Mouse (Mus musculus) embryo, embryonic 10.5 days (tissue): Measurements from ENCODE around the gene Samsn1.

Experiments used
- DNase-seq: peaks from one replicate; pipeline ENCODE4 v3.0.0-alpha.2; 2015; ENCODE audit warnings: low spot score

Gene Samsn1

DNA sequence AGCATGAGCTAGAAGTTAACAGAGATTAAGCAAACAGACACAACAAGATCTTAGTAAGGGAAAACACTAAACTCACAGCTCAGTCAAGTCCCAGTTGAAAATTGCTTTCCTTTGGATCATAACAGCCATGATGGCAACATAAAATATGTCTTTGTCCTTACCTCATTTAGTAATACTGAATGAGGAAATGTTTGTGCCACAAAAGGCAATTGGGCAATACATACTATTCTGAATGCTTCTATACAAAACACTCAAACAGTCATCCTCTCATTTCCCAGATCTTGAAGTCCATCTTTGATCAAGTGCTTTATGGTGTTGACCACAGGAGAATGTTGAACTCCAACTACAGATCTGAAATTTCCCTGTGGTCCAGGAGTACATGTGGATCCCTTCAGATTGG lies 88.7 kb downstream of the Samsn1 start:
- DNase-seq: no peak

DNA sequence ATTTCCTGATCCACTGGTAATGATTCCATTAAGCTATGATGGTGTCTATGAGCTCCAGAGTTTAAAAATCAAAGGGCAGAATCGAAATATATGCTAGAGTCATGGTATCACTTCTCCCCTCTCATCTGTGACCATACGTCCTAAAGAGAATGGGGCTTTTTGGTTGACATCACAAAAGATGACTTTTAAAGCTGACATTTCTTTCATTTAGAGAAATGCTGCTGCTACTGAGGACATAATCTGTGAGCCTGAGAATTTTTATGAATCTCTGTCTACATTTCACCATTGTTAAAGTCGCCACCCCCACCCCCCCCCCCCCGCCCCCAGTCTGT lies 91.9 kb downstream of the Samsn1 start:
- DNase-seq: no peak

DNA sequence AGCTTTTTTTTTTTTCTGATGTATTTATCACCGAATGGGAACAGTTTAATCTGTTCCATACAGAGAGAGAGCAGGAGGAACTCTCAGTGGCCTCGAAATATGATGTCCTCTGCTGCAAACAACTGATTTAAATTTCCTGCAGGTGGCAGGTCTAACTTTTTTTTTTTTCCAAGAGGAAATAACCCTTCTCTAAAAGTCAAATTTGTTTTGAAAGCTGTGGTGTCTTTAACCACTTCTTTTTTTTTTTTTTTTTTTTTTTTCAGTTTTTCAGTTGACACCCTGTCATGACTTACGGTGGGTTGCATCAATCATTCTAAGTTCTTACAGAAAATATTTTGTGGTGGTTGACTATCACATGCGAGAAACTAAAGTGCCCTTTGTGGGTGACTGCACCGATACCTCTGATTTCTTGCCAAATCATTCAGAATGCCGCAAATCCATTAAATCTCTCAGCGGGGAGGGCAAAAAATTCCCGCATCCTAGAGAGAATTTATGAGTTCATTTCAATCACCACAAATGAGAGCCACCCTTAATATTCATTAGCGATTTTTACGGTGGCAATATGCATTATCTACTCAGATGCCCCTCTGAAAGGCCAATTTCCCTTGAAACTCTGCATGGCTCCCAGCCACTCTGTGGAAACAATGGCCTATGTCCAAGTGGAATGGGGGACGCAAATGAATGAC lies 92.4 kb downstream of the Samsn1 start:
- no peak for DNase-seq

DNA sequence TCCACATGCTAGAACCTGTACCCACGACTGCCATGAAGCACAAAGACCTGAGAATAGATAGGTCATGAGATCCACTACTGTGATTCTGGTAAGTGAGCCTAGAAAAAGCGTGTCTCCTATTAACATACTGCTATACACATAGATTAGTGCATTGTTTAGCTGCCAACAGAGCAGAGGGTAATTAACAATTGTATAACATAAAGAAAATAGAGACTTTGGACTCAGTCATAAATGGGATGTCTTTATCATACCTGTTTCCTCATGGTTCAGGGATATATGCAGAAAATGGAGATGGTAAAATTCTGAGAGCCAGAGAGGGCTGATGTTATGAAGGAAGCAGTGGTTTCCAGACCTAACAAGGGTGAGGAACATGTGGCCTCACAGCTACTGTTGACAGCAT lies 95.6 kb downstream of the Samsn1 start:
- DNase-seq: no peak

DNA sequence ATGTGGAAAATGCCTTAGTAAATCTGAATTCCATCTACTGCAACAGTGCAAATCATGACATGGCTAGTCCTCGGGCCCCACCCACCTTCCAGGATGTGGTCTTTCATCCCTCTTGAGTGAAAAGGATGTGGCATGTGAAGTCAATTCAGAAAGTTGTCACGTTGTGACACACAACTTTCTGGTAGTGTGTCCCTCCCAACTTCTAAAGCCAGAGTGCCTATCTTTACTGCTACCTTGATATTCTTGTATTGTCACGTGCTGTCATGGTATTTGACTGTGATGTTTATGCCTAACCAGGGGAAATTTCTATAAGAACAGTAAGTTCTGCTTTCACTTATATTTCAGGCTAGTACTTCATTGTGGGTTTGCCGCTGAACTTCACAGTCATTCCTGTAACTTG lies 101.2 kb downstream of the Samsn1 start:
- DNase-seq: no peak

DNA sequence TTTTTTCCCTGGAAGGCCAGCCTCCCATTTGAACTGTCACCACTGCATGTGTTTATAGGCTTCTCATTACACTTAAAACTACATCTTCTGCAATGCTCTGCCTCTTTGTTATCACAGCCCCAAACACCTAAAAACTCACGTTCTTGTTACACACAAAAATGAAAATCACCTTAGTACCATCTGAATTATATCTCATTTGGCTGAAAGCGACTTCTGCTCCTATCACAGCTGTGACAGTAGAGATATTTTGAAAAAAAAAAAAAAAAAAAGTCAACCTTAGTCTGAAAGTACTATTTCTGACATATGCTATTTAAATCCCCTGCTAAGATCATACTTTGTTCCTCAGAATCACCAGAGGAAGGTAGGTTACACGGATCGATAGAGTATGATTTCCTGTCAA lies 102.8 kb downstream of the Samsn1 start:
- no peak for DNase-seq

DNA sequence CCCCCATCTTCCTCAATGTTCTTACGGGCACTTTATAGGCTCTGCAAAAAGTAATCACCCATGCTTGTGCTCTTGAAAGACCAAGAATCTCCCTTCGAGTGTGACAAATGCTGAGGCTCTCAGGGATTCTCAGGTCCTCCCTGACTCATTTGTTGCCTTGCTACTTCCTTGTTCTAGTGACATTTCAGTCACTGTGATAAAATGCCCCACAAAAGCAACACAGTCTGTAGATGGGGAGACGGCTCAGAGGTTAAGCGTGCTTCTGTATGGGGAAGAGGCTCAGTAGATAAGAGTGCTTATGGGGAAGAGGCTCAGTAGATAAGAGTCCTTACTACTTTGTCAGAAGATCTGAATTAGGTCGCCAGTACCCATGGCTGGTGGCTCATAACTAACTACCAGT lies 104.4 kb downstream of the Samsn1 start:
- DNase-seq: no peak

DNA sequence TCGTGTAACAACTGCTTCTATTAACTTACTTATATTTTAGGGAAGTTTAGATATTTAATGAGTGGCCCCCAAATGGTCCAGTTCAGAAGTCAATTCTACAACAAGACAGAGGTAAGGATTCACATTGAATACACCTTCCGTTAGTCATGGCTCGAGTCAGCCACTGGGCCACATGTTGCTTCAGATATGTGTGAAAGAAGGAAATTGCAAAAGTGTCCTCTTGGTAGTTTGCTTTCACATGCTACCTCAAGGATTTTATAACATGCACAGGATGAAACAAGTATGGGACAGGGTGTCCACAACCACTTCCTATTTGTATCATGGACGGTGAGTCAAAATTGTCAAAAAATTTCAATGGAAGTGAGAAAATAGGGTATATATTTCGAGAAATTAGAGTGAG lies 110.0 kb downstream of the Samsn1 start:
- DNase-seq: no peak

DNA sequence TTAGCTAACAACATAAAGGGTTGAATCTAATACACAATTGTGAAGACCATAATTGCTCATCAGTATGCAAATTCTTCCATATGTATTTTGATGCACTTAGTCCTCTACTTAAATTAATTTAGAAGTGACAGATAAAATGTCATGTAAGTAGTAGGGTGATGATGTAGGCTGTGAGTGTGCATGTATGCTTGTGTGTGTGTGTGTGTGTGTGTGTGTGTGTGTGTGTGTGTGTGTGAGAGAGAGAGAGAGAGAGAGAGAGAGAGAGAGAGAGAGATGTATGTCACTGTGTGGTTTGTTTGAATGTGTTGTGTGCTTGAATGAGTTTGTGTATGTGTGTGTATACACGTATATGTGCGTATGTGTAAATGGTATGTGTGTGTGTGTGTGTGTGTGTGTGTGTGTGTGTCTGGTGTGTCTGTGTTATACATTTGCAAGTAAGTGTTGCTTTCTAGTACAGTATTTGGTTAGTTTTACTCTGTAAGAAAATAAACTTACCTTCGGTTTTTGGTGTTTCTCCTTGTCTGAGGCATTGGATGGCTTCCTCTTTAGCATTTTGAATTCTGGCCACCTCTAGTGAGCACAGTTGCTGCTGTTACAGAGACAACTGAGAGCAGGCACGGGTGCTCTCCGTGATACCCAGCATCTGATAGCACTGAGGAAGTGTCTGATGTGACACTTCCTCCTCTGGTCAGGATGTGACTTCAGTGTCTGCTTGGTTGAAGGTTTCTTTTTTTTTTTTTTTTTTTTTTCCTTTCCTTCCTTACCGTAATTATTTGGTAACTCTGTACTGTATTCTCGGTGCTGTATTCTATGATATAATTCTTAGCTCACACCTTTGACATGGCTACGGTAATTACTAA lies 113.2 kb downstream of the Samsn1 start:
- DNase-seq: no peak

DNA sequence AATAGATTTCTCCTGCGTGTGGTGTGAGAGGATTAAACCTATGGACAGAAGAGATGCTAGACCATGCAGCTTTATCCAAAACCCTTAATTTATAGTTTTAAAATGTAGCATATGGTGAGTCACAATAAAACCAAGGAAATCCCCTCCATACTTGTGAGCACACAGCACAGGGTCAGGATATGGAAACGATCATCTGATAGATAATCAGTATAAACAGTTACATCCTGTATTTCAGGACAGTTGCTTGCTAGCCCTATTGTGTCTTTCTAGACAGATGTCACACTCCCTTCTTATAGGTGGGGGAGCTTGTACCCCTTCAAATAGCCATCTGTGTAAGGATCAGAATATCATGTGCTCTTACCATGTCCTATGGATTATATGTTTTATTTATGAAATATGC lies 115.3 kb downstream of the Samsn1 start:
- DNase-seq: no peak

DNA sequence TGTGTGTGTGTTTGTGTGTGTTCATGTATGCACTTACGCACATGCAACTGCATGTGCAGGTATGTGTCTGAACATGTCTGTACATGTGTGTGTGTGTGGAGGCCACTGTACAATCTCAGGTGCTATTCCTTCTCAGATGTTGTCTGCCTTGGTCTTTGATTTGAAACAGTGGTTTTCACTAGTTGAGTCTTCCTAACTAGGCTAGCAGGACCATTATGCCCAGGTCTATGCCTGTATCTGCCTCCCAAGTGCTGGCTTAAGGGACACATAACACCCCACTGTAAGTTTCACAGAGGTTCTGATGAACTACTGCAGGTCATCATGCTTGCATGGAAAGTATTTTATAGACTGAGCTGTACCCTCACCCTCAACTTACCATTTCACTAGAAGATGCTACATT lies 115.8 kb downstream of the Samsn1 start:
- DNase-seq: no peak

DNA sequence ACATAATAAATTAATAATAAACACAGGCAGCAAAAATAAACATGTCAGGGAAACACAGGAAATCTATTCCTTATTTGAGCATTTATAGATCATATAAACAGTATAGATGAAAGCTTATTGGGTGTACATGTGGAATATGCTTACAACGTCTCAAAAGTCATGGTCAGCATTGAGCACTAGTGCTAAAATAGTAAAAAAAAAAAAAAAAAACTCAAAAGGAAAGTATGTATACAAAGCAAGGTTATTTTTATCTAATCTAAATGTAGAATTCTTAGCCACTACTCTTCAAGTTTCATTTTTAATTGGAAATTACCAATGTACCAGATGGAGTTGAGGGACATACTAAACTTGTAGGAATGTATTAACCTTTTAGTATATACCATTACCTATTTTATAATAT lies 116.8 kb downstream of the Samsn1 start:
- no peak for DNase-seq

DNA sequence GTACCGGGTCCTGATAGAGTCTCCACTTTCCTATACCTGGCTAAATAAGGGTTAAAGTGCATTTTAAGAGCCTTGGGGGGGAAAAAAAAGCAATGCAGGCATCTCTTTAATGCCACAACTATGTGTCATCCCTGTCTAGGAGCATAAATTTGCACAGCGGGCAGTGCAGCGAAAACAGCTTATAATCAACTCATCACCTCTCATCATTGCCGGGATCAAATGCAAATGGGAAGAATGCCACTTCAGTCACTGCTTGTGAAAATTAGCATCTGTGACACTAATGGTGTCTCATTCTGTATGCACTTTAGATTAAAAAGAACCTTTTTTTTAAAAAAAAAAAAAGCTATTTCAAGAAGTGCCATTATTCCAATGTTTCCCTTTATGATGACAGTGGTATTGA lies 118.0 kb downstream of the Samsn1 start:
- no peak for DNase-seq

DNA sequence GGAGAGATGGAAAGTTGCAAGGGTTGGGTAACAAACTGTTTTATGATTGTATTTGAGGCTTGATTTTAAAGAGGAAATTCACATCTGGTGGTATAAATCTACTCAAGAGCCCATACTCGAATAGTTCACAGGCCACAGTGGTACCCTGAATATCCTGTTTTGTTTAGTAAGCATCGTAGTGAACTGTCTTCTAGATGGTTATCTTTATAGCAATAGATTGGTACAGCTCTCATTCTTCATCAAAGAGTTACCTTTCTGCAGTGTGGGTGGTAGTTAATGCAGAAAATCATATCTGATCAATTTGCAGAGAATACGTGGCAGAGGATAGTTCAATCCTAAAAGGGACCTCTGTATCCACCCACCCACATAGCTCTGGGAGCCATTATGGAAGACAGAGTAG lies 119.1 kb downstream of the Samsn1 start:
- DNase-seq: no peak

DNA sequence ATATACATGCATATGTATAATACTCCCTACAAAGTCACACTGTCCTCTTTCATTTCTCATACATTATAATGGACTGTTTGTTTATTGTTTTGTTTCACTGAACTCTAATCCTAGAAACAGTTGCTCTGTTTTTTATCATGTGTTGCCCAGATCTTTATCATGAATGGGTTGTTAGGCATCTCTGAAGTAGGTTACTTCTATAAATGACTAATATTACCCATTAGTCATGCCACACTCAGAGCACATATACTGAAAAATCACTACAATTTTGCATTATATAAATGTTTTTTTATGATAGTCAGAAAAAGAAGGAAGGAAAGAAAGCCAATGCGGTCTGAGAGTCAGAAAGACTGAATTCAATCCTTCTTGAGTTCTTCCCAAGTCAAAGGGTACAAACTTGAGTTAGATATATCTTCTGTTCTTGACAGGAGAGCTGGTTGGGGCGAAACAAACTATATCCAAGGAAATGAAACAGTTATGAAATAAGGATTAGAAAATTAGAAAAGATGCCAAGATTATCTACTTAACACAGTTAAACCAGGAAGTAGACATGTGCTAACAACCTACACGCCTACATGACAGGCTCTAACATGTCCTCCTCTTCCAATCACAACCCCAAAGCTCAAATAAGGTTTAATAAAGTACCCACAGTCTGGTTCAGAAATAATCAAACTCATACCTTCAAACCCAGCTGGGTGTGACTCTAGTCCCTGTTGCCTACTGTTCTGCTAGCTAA lies 122.0 kb downstream of the Samsn1 start:
- no peak for DNase-seq

DNA sequence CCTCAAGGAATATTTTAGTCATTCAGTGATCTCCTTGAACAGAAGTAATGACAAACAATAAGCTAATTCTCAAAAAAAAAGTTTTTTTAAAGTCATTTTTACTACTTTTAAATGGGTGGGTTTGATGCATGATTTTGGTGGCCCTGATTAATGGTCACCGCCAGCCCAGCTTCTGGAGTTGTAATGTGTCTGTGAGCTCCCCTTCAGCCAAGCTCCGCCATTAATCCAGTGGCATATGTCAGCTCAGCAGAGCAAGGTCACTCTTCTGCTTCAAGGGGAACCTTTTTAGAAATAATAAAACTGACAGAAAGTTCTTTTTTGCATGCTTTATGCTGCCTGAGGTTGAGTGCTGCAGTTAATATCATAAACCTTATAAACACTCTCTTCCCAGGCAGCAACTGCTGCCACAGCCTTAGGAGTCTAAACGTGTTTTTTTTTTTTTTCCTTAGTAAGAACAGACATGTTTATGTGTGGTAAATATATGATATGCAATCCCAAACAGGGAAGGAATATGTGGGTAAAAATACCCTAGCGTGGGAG lies 124.2 kb downstream of the Samsn1 start:
- no peak for DNase-seq

DNA sequence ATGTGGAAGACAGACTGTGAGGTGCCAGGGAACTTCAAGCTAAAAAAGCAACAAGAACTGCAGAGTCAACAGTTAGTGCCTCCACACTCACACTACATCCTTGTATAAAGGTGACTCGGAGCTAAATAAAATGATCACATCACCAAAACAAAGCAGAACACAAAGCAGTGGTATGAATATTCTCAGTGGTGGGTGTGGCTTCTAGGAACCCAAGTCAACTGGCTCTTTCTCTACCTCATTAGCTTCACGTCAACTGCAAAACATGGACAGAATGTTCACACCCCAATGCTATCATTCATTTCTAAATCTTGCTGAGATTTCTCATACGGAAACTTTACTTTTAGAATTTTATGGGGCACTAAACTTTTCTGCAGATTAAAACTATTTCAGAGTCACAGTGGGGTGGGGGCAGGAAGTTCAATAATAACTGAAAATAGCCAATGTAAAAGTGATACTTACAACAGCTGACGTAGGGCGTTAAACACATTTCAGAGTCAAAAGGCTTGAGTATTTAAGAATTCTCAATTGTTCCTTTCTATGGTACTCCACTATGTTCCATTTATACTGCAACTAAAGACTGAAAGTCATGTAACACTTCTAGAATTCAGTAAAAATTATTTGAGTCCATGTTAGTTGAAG lies 127.7 kb downstream of the Samsn1 start:
- no peak for DNase-seq

DNA sequence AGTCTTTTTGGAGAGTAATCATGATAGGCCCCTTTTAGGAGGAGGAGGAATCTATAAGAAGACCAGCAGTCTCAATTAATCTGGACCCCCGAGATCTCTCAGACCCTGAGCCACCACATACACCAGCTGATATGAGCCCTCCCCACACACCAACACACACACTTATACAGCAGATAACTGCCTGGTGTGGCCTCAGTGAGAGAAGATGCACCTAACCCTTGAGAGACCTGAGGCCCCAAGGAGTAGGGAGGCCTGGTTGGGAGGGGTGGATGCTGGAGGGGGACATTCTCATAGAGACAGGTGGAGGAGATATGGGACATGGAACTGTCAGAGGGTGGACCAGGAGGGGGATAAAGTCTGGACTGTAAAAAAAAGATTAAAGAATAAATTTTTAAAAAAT lies 128.6 kb downstream of the Samsn1 start:
- no peak for DNase-seq

DNA sequence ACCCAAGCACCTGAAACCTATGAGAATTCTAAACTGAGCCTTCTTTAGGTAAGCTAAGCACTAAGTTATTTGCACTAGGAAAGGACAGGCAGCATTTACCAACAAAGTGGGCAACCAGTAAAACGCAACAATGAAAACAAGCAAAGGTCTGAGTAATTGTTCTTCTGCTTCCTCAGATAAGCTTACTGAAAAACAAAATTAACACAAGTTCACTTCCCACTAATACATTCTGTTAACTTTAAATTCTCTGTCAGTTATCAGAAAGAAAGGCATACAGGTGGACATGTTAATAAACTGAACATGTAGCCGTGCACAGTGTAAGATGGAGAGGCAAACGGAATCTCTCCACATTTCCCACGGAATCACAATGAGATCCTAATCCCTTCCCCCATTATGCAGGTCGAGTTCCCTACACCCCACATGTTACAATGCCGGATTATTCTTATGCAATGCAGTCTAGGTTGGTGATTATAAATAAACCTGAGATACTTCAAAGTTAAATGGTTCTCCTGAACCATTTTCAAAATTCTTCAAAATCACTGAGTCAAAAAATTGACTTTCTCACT lies 132.9 kb downstream of the Samsn1 start:
- no peak for DNase-seq

DNA sequence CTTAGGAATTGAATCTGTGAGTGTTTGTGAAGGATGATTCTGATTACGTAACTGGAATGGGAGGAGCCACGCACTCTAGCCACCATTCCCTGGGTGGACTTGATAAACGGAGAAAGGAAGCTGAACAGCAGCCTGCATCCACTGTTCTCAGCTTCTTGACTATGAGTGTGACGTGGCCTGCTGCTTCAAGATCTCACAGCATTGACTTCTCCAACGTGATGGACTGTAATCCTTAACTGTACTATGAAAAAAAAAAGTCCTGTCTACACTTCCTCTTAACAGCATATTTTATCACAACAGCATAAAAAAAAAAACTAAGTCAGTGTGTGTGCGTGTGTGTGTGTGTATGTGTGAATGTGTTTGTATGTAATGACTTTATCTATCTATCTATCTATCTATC lies 134.9 kb downstream of the Samsn1 start:
- DNase-seq: no peak

DNA sequence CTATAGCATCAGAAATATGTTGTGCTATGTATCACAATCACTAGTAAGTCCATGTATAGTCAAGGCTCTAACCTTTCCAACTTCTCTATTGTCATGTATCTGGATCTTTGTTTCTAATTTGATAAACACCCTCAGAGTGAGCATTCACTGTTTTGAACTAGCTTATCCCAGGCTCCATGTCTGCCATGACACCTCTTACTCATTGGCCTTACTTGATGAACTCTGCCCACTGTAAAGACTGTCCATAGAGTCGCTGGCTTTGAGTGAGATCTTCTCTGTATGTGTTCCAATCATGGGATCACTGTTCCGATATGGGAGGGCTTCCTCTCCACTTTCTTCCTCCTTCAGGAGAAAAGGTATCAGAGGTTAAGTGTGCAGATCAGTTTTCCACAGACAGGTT lies 143.2 kb downstream of the Samsn1 start:
- DNase-seq: no peak

DNA sequence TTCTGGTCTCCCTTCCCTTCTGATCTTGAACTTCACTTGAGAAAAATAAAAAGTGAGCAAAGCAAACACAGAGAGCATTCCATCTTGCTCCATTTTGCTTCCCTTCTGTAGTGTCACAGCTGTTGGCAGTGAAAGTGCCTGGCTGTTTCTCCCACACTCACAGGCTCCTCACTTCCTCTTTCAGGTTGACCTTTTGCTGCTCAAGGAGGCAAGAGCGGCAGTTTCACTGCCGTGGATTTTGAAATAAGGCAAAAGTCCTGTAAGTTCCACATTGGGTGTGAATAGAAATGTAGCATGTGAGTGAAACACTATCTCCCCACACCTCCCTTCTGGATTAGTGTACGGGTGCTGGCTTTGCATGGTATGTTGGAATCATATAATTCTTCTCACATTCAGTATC lies 144.9 kb downstream of the Samsn1 start:
- no peak for DNase-seq
